Mouse (Mus musculus): ENCODE data around the gene Npas3.

- TF ChIP-seq EP300 (IDR thresholded peaks at IDR 0.05; ENCODE audit: low read depth) (no peak), CTCF (IDR thresholded peaks at IDR 0.05; ENCODE audit: low read depth) (no peak)
Observed at GRCm38 (mm10) chr12:53321944-53322343, 73.5 kb downstream of the Npas3 start.
